Mouse (Mus musculus) small intestine, adult 2 months (tissue): ENCODE data around the gene Dnajb5. TPM values are rescaled to one million over a fixed set of nuclear protein-coding genes. Genes with fewer than 3 reads are reported as not detected.

ENCODE experiments used
- H3K27ac ChIP-seq: fragments of 200-500 bp; 2 replicates; pipeline ENCODE4 v1.5.1; 2012; ENCODE audit warnings: low read depth, low read length, control low read depth, inconsistent platforms; ENCODE audit not compliant: insufficient read depth
- H3K27me3 ChIP-seq: fragments of 200-500 bp; 2 replicates; pipeline ENCODE4 v1.6.1; 2012; ENCODE audit warnings: mild to moderate bottlenecking, moderate library complexity, low read length, inconsistent platforms; ENCODE audit not compliant: control insufficient read depth, insufficient read depth
- H3K36me3 ChIP-seq: fragments of 200-500 bp; 2 replicates; pipeline ENCODE4 v1.6.1; 2012; ENCODE audit warnings: mild to moderate bottlenecking, low read length, control low read depth, inconsistent platforms; ENCODE audit not compliant: control insufficient read depth, insufficient read depth
- H3K4me1 ChIP-seq: fragments of 200-500 bp; 2 replicates; pipeline ENCODE4 v1.6.1; 2012; ENCODE audit warnings: low read length, inconsistent platforms, mixed read lengths; ENCODE audit not compliant: control insufficient read depth, insufficient read depth, insufficient read length
- H3K4me3 ChIP-seq: fragments of 200-500 bp; 2 replicates; pipeline ENCODE4 v1.5.1; 2012; ENCODE audit warnings: low read depth, mild to moderate bottlenecking, control low read depth, inconsistent platforms, low read length, moderate library complexity
- CTCF ChIP-seq: fragments of 200-500 bp; IDR thresholded peaks from 2 replicates; pipeline ENCODE4 v1.5.1; 2012; ENCODE audit warnings: low read depth, mild to moderate bottlenecking, control low read depth, inconsistent platforms, low read length, moderate library complexity, mixed read lengths; ENCODE audit not compliant: insufficient replicate concordance, insufficient read length; ENCODE audit errors: extremely low read depth
- POLR2A ChIP-seq: fragments of 200-500 bp; IDR thresholded peaks from 2 replicates; pipeline ENCODE4 v1.6.1; 2012; ENCODE audit warnings: low read depth, mild to moderate bottlenecking, control low read depth, inconsistent platforms, low read length, moderate library complexity
- WGBS: fragments of 180-500 bp; shearing (Covaris S2); methylation state at CpG from one replicate; pipeline ENCODE4 v1.1.7; 2018; 5-methylcytosine and 5-hydroxymethylcytosine counted together
- polyA plus RNA-seq: library from polyadenylated mRNA; depleted of rRNA; stranded (reverse); fragments of >200 nt; gene quantifications from 2 replicates; pipeline ENCODE4 v1.2.3, GENCODE M21; 2012; rRNA removed

Gene Dnajb5
- polyA plus RNA-seq, 1 experiment = 6.5 TPM

GRCm38 (mm10) chr4:43001272-43001671 lies 51.7 kb downstream of the Dnajb5 start:
- WGBS = 82% methylated on average over 2 of the region's 2 CpGs
- Histone ChIP-seq H3K27ac (no peak overlapping the region), H3K27me3 (no peaks in the 10 kb centered on the region), H3K36me3 (no peaks in the 10 kb centered on the region), H3K4me3 (no peak overlapping the region), H3K4me1 (peaks cover 12% of the 10 kb centered on the region)
- no peak for TF ChIP-seq POLR2A
- no peak for TF ChIP-seq CTCF

- TF ChIP-seq POLR2A (no peak), CTCF (no peak)
- Histone ChIP-seq H3K4me3 (no peak overlapping the region), H3K4me1 (peaks cover 12% of the 10 kb centered on the region), H3K27ac (peak overlapping the region; percentile 72), H3K27me3 (no peaks in the 10 kb centered on the region), H3K36me3 (no peaks in the 10 kb centered on the region)
- WGBS = 37% methylated on average over 12 of the region's 12 CpGs
These were observed 53.3 kb downstream of the Dnajb5 start for GRCm38 (mm10) chr4:43002756-43003439.

GRCm38 (mm10) chr4:43004951-43005350 lies 55.3 kb downstream of the Dnajb5 start:
- no peak overlapping the region for H3K27ac ChIP-seq
- H3K4me1 ChIP-seq = peaks cover 10% of the 10 kb centered on the region
- TF ChIP-seq POLR2A = no peak
- no peak for TF ChIP-seq CTCF
- WGBS = 96% methylated on average over 3 of the region's 3 CpGs
- H3K36me3 ChIP-seq = no peaks in the 10 kb centered on the region
- no peak overlapping the region for H3K4me3 ChIP-seq
- H3K27me3 ChIP-seq = no peaks in the 10 kb centered on the region

- no peak overlapping the region for H3K27ac ChIP-seq
- WGBS = 52% methylated on average over 2 of the region's 2 CpGs
- TF ChIP-seq POLR2A = no peak
- peak; percentile 32; the same call in 1 of the 2 replicates for TF ChIP-seq CTCF
- H3K27me3 ChIP-seq = no peaks in the 10 kb centered on the region
- H3K4me1 ChIP-seq = peaks cover 10% of the 10 kb centered on the region
- no peaks in the 10 kb centered on the region for H3K36me3 ChIP-seq
- no peak overlapping the region for H3K4me3 ChIP-seq
These were observed 56.2 kb downstream of the Dnajb5 start for GRCm38 (mm10) chr4:43005765-43006164.

Other genes with a start within 250 kb of the Dnajb5 start
- gene 4930578G10Rik, start 214.3 kb upstream of the Dnajb5 start, polyA plus RNA-seq = not detected in 2 replicates
- gene Ccl19, start 193.2 kb upstream of the Dnajb5 start, polyA plus RNA-seq = 6.3 and 7.7 TPM in 2 replicates
- gene Ccl21a, start 175.8 kb upstream of the Dnajb5 start, polyA plus RNA-seq = 31.7 and 33.1 TPM in 2 replicates
- not detected in 2 replicates for gene Fam205a1, start 95.9 kb upstream of the Dnajb5 start, polyA plus RNA-seq
- not detected in 2 replicates for gene Gm12394, start 93.0 kb upstream of the Dnajb5 start, polyA plus RNA-seq
- not detected in 2 replicates for gene Fam205c, start 75.6 kb upstream of the Dnajb5 start, polyA plus RNA-seq
- gene Phf24, start 33.2 kb upstream of the Dnajb5 start, polyA plus RNA-seq = 0.37 and 0.46 TPM in 2 replicates
- not detected in 2 replicates for gene 1700022I11Rik, start 19.8 kb downstream of the Dnajb5 start, polyA plus RNA-seq
- gene Vcp, start 50.7 kb downstream of the Dnajb5 start, polyA plus RNA-seq = 44.3 and 78.2 TPM in 2 replicates
- gene Fancg, start 60.7 kb downstream of the Dnajb5 start, polyA plus RNA-seq = 3.9 and 9.5 TPM in 2 replicates
- 20.0 and 30.6 TPM in 2 replicates for gene Pigo, start 76.0 kb downstream of the Dnajb5 start, polyA plus RNA-seq
- gene Stoml2, start 81.9 kb downstream of the Dnajb5 start, polyA plus RNA-seq = 38.7 and 62.8 TPM in 2 replicates
- 36.1 and 70.5 TPM in 2 replicates for gene Fam214b, start 96.4 kb downstream of the Dnajb5 start, polyA plus RNA-seq
- 5.5 and 7.0 TPM in 2 replicates for gene Unc13b, start 109.1 kb downstream of the Dnajb5 start, polyA plus RNA-seq